Comparison of ENCODE assay signal across 7 mouse cellular contexts in the genomic region with DNA sequence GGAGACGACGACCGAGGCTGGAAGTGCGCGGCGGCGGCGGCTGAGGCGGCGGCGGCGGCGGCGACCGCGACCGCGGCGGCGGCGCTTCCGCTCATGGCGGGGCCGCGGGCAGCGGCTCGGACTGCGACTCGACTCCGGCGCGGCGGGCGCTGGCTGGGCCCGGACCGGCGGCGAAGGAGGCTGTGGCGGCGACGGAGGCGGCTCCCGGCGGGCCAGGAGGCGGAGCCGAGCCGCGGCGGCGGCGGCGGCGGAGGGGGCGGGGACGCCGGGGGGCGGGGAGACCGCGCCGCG. TPM values are rescaled to one million over a fixed set of nuclear protein-coding genes. Genes with fewer than 3 reads are reported as not detected.
A peak's percentile ranks its signal among the peaks of the same experiment; 100 is the strongest.
DNase-seq lines count a peak whose midpoint lies in the region; ATAC-seq and TF ChIP-seq lines count a peak whose summit lies in the region.

A gene (minus strand): TSS at position 77 of the 291 bp plus-strand sequence.

- peaks cover 3% of the 10 kb centered on the region; the same call in 1 of the 2 replicates for H3K27me3 ChIP-seq in thymus, adult 2 months (ENCODE audit: control insufficient read depth, insufficient read depth, low read length)
- peaks cover 24% of the 10 kb centered on the region for H3K27me3 ChIP-seq in erythroblast, embryonic 14.5 days (ENCODE audit: control insufficient read depth)
- no peaks in the 10 kb centered on the region for H3K27me3 ChIP-seq in limb, embryonic 13.5 days
- H3K27me3 ChIP-seq in small intestine, adult 2 months (ENCODE audit: control insufficient read depth, insufficient read depth, low read length), result no peaks in the 10 kb centered on the region

- H3K4me1 ChIP-seq in thymus, adult 2 months (replicated peaks; ENCODE audit: control insufficient read depth, insufficient read depth, low read length), result peaks cover 12% of the 10 kb centered on the region
- H3K4me1 ChIP-seq in erythroblast, embryonic 14.5 days (ENCODE audit: control insufficient read depth), result peaks cover 36% of the 10 kb centered on the region
- H3K4me1 ChIP-seq in limb, embryonic 13.5 days, result peaks cover 24% of the 10 kb centered on the region
- peaks cover 4% of the 10 kb centered on the region; the same call in 1 of the 2 replicates for H3K4me1 ChIP-seq in small intestine, adult 2 months (ENCODE audit: control insufficient read depth, insufficient read depth, insufficient read length, low read length)

- intact Hi-C loops in heart, postnatal 25 days (cut with DNase I), result loop anchor here (5.0 kb wide), 2 partner anchors 61 to 161 kb away; no protein-coding TSS in a partner anchor

- H3K4me2 ChIP-seq in limb, embryonic 13.5 days (replicated peaks), result peak within 1 kb of the TSS; percentile 79

- peaks cover 5% of the 10 kb centered on the region; the same call in 1 of the 2 replicates for H3K9me3 ChIP-seq in erythroblast, embryonic 14.5 days (ENCODE audit: control insufficient read depth, low read length)
- no peaks in the 10 kb centered on the region for H3K9me3 ChIP-seq in limb, embryonic 13.5 days

- 18% methylated on average over 49 of the region's 61 CpGs for WGBS in thymus, adult 2 months
- 0% methylated on average over 6 of the region's 61 CpGs for WGBS in limb, embryonic 13.5 days
- 1% methylated on average over 58 of the region's 61 CpGs for WGBS in small intestine, adult 2 months

- H3K27ac ChIP-seq in thymus, adult 2 months (ENCODE audit: control insufficient read depth, insufficient read depth, low read length), result peak within 1 kb of the TSS; percentile 53
- H3K27ac ChIP-seq in limb, embryonic 13.5 days, result peak within 1 kb of the TSS; percentile 90
- peak within 1 kb of the TSS; percentile 81 for H3K27ac ChIP-seq in small intestine, adult 2 months (ENCODE audit: insufficient read depth, low read depth, low read length)

- peak within 1 kb of the TSS; percentile 93 for H3K4me3 ChIP-seq in thymus, adult 2 months (ENCODE audit: control insufficient read depth, insufficient read depth, low read length)
- H3K4me3 ChIP-seq in erythroblast, embryonic 14.5 days (replicated peaks), result peak within 1 kb of the TSS; percentile 76
- peak within 1 kb of the TSS; percentile 79 for H3K4me3 ChIP-seq in limb, embryonic 13.5 days
- peak within 1 kb of the TSS; percentile 86 for H3K4me3 ChIP-seq in small intestine, adult 2 months (ENCODE audit: low read depth, low read length)

- peak within 1 kb of the TSS; percentile 84 for H3K9ac ChIP-seq in limb, embryonic 13.5 days

- DNase-seq in thymus, adult 2 months, result no peak
- no peak for DNase-seq in thymus, postnatal 10 days (ENCODE audit: low spot score in 2 of 2)
- DNase-seq in heart, postnatal 25 days (ENCODE audit: low spot score), result no peak
- DNase-seq in embryo, embryonic 10 days (ENCODE audit: low spot score), result no peak

- no peak for TF ChIP-seq CTCF in thymus, adult 2 months (IDR thresholded peaks at IDR 0.05; ENCODE audit: borderline replicate concordance, control insufficient read depth, extremely low read depth, insufficient read depth, low read length, poor library complexity)
- no peak for TF ChIP-seq CTCF in small intestine, adult 2 months (IDR thresholded peaks at IDR 0.05; ENCODE audit: extremely low read depth, insufficient read length, insufficient replicate concordance, low read depth, low read length)

- H3K36me3 ChIP-seq in thymus, adult 2 months (ENCODE audit: control insufficient read depth, insufficient read depth, low read length), result no peaks in the 10 kb centered on the region
- no peaks in the 10 kb centered on the region for H3K36me3 ChIP-seq in erythroblast, embryonic 14.5 days (ENCODE audit: control insufficient read depth)
- H3K36me3 ChIP-seq in limb, embryonic 13.5 days, result no peaks in the 10 kb centered on the region
- H3K36me3 ChIP-seq in small intestine, adult 2 months (ENCODE audit: control insufficient read depth, insufficient read depth, low read length), result no peaks in the 10 kb centered on the region

- no peak for TF ChIP-seq POLR2A in thymus, adult 2 months (IDR thresholded peaks at IDR 0.05; ENCODE audit: control insufficient read depth, extremely low read depth, insufficient read depth, low read length, poor library complexity)
- TF ChIP-seq POLR2A in small intestine, adult 2 months (IDR thresholded peaks at IDR 0.05; ENCODE audit: low read depth, low read length), result no peak

- no peak for ATAC-seq in limb, embryonic 13.5 days (ENCODE audit: low FRiP score, low read depth)

RNA-seq across cellular contexts. Expression of the gene that starts here (rescaled TPM):
- 435 and 445 TPM in 2 replicates for polyA plus RNA-seq in thymus, adult 2 months (2012; rRNA removed)
- polyA plus RNA-seq in erythroblast, embryonic 14.5 days (2012), result 1.3 and 2.1 TPM in 2 replicates
- total RNA-seq in heart, postnatal 25 days (2021), result 10 to 100 TPM; 30.4 to 32.7 TPM
- 18.4 and 19.9 TPM in 2 replicates for polyA plus RNA-seq in limb, embryonic 13.5 days (2015; fragmentation: Nextera tagmentation; extraction: Ambion mirVana)
- 49.8 and 105 TPM in 2 replicates for polyA plus RNA-seq in small intestine, adult 2 months (2012; rRNA removed)
